Mouse (Mus musculus) heart, adult 2 months (tissue): Measurements from ENCODE around the gene Gabra5.
A peak's percentile ranks its signal among the peaks of the same experiment; 100 is the strongest.

Experiments used
- CTCF ChIP-seq: fragments of 200-600 bp; IDR thresholded peaks from 2 replicates; pipeline ENCODE4 v1.8.1; 2022; ENCODE audit warnings: antibody characterized with exemption, mild to moderate bottlenecking, moderate library complexity
- EP300 ChIP-seq: fragments of 200-500 bp; IDR thresholded peaks from 2 replicates; pipeline ENCODE4 v1.6.1; 2011; ENCODE audit warnings: low read depth, low read length, control low read depth; ENCODE audit not compliant: insufficient read depth
- POLR2A ChIP-seq: fragments of 200-500 bp; IDR thresholded peaks from 2 replicates; pipeline ENCODE4 v1.6.1; 2011; ENCODE audit warnings: mild to moderate bottlenecking, low read depth, low read length, control low read depth; ENCODE audit not compliant: insufficient read depth

DNA sequence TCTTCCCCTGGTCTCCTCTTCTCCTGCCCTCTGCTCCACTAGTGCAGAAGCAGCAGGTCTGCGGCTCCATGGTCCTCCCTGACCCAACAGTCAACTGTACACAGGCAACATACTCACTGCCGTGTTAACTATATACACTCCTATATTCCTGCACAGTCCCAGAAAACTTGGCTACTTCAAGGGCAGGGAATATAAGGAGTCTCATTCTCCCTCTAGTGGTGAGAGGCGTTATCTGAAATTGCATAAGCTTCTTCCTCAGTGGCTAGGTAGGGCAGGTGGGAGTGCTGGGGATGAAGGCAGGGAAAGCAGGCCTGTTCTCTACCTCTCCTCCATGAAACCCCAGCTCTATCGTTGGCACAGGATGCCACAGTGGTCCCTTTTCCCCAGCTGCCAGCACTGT, 125.7 kb downstream of the Gabra5 start:
- TF ChIP-seq POLR2A (no peak), CTCF (peak; percentile 72), EP300 (no peak)
